Mouse (Mus musculus) forebrain, embryonic 16.5 days (tissue): ENCODE measurements at regions not wholly inside any gene's neighbourhood (a gene's known extent, or its start where the extent isn't known, plus 50 kb on each side); places are given as distances from the start of the nearest gene placed in this dataset.

Experiments used
- ATAC-seq: fragments of 200-750 bp; cut with Nextera tagmentation; 2 replicates; pipeline ENCODE4 v1.8.0; 2017; ENCODE audit warnings: mild to moderate bottlenecking, moderate library complexity
- H3K27ac ChIP-seq: fragments of 300-500 bp; sonication (generic); 2 replicates; pipeline ENCODE4 v1.5.1; 2014; ENCODE audit warnings: low read length, control low read depth
- H3K27me3 ChIP-seq: fragments of 300-500 bp; sonication (generic); replicated peaks from 2 replicates; pipeline ENCODE4 v1.6.1; 2014; ENCODE audit warnings: low read length; ENCODE audit not compliant: control insufficient read depth, insufficient read depth
- H3K36me3 ChIP-seq: fragments of 300-500 bp; sonication (generic); 2 replicates; pipeline ENCODE4 v1.6.1; 2014; ENCODE audit not compliant: control insufficient read depth, insufficient read depth
- H3K4me1 ChIP-seq: fragments of 300-500 bp; sonication (generic); replicated peaks from 2 replicates; pipeline ENCODE4 v1.6.1; 2014; ENCODE audit warnings: low read length; ENCODE audit not compliant: control insufficient read depth, insufficient read depth
- H3K4me2 ChIP-seq: fragments of 300-500 bp; sonication (generic); 2 replicates; pipeline ENCODE4 v1.6.1; 2014; ENCODE audit warnings: mild to moderate bottlenecking, low read length, control low read depth
- H3K4me3 ChIP-seq: fragments of 300-500 bp; sonication (generic); replicated peaks from 2 replicates; pipeline ENCODE4 v1.5.1; 2014; ENCODE audit warnings: mild to moderate bottlenecking, low read length, control low read depth
- H3K9ac ChIP-seq: fragments of 300-500 bp; sonication (generic); replicated peaks from 2 replicates; pipeline ENCODE4 v1.6.1; 2014; ENCODE audit warnings: low read depth, low read length, control low read depth
- H3K9me3 ChIP-seq: fragments of 300-500 bp; sonication (generic); 2 replicates; pipeline ENCODE4 v1.6.1; 2016; ENCODE audit warnings: low read length; ENCODE audit not compliant: control insufficient read depth
- WGBS: fragments of 180-500 bp; shearing (Covaris S2); extraction: QIAGEN DNeasy Blood & Tissue Kit; methylation state at CpG from one replicate; pipeline ENCODE4 v1.1.7; 2014; 5-methylcytosine and 5-hydroxymethylcytosine counted together

- Histone ChIP-seq H3K9ac (no peak overlapping the region), H3K4me1 (peaks cover 10% of the 10 kb centered on the region), H3K4me2 (no peak overlapping the region), H3K4me3 (no peak overlapping the region), H3K9me3 (no peaks in the 10 kb centered on the region), H3K27ac (no peak overlapping the region), H3K27me3 (0 out of 2 replicates have a peak, but pooled peaks cover 2% of the 10 kb centered on the region), H3K36me3 (no peaks in the 10 kb centered on the region)
- no peak for ATAC-seq
- 52% methylated on average over 2 of the region's 2 CpGs for WGBS
Observed at GRCm38 (mm10) chr19:45288722-45289121, 53.1 kb upstream of the Lbx1 start.

- H3K27ac ChIP-seq = no peak overlapping the region
- no peak overlapping the region for H3K4me2 ChIP-seq
- H3K4me1 ChIP-seq = peaks cover 39% of the 10 kb centered on the region
- no peaks in the 10 kb centered on the region for H3K9me3 ChIP-seq
- H3K36me3 ChIP-seq = no peaks in the 10 kb centered on the region
- H3K9ac ChIP-seq = no peak overlapping the region
- peaks cover 10% of the 10 kb centered on the region for H3K27me3 ChIP-seq
- WGBS = 40% methylated on average over 3 of the region's 3 CpGs
- no peak overlapping the region for H3K4me3 ChIP-seq
- no peak for ATAC-seq
Observed at GRCm38 (mm10) chr19:45297812-45298211, 62.2 kb upstream of the Lbx1 start.

- Histone ChIP-seq H3K9ac (no peak overlapping the region), H3K27me3 (peaks cover 18% of the 10 kb centered on the region), H3K4me2 (no peak overlapping the region), H3K9me3 (no peaks in the 10 kb centered on the region), H3K27ac (no peak overlapping the region), H3K4me3 (no peak overlapping the region), H3K36me3 (no peaks in the 10 kb centered on the region), H3K4me1 (peaks cover 33% of the 10 kb centered on the region)
- 75% methylated on average over 3 of the region's 3 CpGs for WGBS
- no peak for ATAC-seq
Observed at GRCm38 (mm10) chr19:45299341-45299740, 63.7 kb upstream of the Lbx1 start.

GRCm38 (mm10) chr19:45299768-45300167 lies 63.8 kb upstream of the Btrc start:
- Histone ChIP-seq H3K27ac (no peak overlapping the region), H3K27me3 (peaks cover 18% of the 10 kb centered on the region), H3K9ac (no peak overlapping the region), H3K36me3 (no peaks in the 10 kb centered on the region), H3K4me1 (peaks cover 30% of the 10 kb centered on the region), H3K4me2 (no peak overlapping the region), H3K4me3 (no peak overlapping the region), H3K9me3 (no peaks in the 10 kb centered on the region)
- ATAC-seq = no peak
- WGBS = 32% methylated on average over 5 of the region's 5 CpGs

- peak; percentile 43 for ATAC-seq
- H3K4me2 ChIP-seq = peak overlapping the region; percentile 91
- H3K36me3 ChIP-seq = no peaks in the 10 kb centered on the region
- H3K27me3 ChIP-seq = peaks cover 19% of the 10 kb centered on the region
- H3K9me3 ChIP-seq = no peaks in the 10 kb centered on the region
- peak overlapping the region; percentile 80 for H3K9ac ChIP-seq
- peak overlapping the region; percentile 60 for H3K4me3 ChIP-seq
- WGBS = 3% methylated on average over 22 of the region's 22 CpGs
- peaks cover 21% of the 10 kb centered on the region for H3K4me1 ChIP-seq
- H3K27ac ChIP-seq = peak overlapping the region; percentile 98
Observed at GRCm38 (mm10) chr19:45300691-45301431, 62.7 kb upstream of the Btrc start.

- Histone ChIP-seq H3K9ac (peak overlapping the region; percentile 80), H3K4me3 (peak overlapping the region; percentile 60), H3K9me3 (no peaks in the 10 kb centered on the region), H3K36me3 (no peaks in the 10 kb centered on the region), H3K4me2 (peak overlapping the region; percentile 91), H3K27ac (peak overlapping the region; percentile 98), H3K27me3 (peaks cover 20% of the 10 kb centered on the region), H3K4me1 (peaks cover 21% of the 10 kb centered on the region)
- ATAC-seq = no peak
- WGBS = 3% methylated on average over 13 of the region's 16 CpGs
Observed at GRCm38 (mm10) chr19:45301432-45301732, 62.2 kb upstream of the Btrc start.

- ATAC-seq = peak; percentile 79
Observed at GRCm38 (mm10) chr19:45301733-45302547, 61.6 kb upstream of the Btrc start.

GRCm38 (mm10) chr19:45302548-45303241 lies 60.8 kb upstream of the Btrc start:
- Histone ChIP-seq H3K27ac (peak overlapping the region; percentile 98), H3K4me3 (peak overlapping the region; percentile 60), H3K27me3 (peaks cover 17% of the 10 kb centered on the region), H3K36me3 (no peaks in the 10 kb centered on the region), H3K4me2 (peak overlapping the region; percentile 91), H3K4me1 (peaks cover 21% of the 10 kb centered on the region), H3K9ac (peak overlapping the region; percentile 80), H3K9me3 (no peaks in the 10 kb centered on the region)
- ATAC-seq = peak; percentile 69
- 4% methylated on average over 16 of the region's 16 CpGs for WGBS

More at GRCm38 (mm10) chr19:45301733-45302547, 61.6 kb upstream of the Btrc start:
- no peaks in the 10 kb centered on the region for H3K9me3 ChIP-seq
- peaks cover 17% of the 10 kb centered on the region for H3K27me3 ChIP-seq
- WGBS = under 1% methylated on average over 52 of the region's 58 CpGs
- peak overlapping the region; percentile 98 for H3K27ac ChIP-seq
- H3K4me2 ChIP-seq = peak overlapping the region; percentile 91
- peak overlapping the region; percentile 60 for H3K4me3 ChIP-seq
- no peaks in the 10 kb centered on the region for H3K36me3 ChIP-seq
- peak overlapping the region; percentile 80 for H3K9ac ChIP-seq
- peaks cover 21% of the 10 kb centered on the region for H3K4me1 ChIP-seq

GRCm38 (mm10) chr19:45304538-45304937 lies 59.0 kb upstream of the Btrc start:
- Histone ChIP-seq H3K4me3 (no peak overlapping the region), H3K4me2 (no peak overlapping the region), H3K27me3 (peaks cover 15% of the 10 kb centered on the region), H3K9me3 (no peaks in the 10 kb centered on the region), H3K36me3 (no peaks in the 10 kb centered on the region), H3K27ac (no peak overlapping the region), H3K9ac (no peak overlapping the region), H3K4me1 (peaks cover 21% of the 10 kb centered on the region)
- 14% methylated on average over 8 of the region's 8 CpGs for WGBS
- ATAC-seq = no peak
